Mouse (Mus musculus): Measurements from ENCODE around the gene Dio3.
A peak's percentile ranks its signal among the peaks of the same experiment; 100 is the strongest.

Dio3 gene

GRCm38 (mm10) chr12:110278853-110279252, at the start of gene Dio3:
Dio3 (plus strand) TSS chr12:110279068.
- no peak for DNase-seq (ENCODE audit: low spot score in 2 of 2)

DNA sequence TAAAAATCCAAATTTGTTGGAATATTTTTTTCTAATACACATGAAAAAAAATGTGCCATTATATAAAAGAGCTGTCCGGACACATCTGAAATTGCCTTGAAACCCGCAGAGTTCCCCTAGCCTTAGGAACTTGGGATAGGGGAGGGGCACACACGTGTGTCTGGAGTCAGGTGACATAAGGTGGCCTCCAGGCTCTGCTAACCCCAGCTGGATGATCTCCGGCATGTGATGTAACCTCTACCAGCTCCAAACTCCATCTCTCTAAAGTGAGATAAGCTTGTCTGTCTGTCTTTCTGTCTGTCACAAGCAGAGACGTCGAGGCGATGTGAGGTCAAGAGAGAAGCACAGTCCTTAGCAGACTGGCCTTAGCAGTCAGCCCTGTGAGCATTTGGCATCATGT, 48.6 kb upstream of the Dio3 start:
- no peak for DNase-seq (ENCODE audit: low spot score in 2 of 2)

GRCm38 (mm10) chr12:110230767-110231166, 48.1 kb upstream of the Dio3 start:
- no peak for DNase-seq (ENCODE audit: low spot score in 2 of 2)

DNA sequence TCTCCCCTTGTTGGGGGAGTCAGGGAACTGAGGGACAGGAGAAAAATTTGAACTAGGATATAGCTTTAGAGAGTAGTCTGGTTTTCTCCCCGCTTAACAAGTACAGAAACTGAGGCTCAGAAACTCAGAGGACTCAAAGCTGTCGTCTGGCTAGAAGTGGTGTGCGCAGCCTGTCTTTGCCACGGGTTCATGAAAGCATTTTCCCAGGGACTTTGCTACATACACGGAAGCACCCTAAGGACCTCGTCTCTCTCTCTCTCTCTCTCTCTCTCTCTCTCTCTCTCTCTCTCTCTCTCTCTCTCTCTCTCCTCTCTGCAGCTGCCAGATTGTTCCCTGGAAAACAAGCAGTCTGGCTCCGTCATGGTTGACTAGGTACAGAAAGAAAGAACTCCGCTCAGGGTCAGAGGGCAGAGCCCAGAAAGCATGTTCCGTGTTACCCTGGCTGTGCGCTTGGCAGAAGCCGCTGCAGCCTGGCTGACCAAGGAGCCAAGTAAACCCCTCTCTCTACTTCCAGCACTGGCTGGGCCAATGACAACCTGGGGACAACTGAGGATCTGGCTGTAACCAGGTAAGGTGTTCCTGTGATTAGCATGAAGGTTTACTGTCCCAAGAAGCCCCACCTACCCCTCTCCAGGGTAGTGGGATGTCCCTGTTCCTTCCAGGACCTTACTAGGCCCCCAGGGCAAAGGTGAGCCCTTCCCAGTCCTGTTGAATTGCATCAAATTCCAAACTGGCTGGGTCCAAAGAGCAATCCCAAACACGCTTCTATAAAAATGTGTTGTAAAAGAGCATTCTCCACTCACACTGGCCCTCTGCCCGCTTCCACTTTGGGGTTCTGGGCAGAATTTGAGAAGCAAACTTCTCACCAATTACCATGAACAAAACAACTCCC, 46.9 kb upstream of the Dio3 start:
- no peak for DNase-seq (ENCODE audit: low spot score in 2 of 2)

DNA sequence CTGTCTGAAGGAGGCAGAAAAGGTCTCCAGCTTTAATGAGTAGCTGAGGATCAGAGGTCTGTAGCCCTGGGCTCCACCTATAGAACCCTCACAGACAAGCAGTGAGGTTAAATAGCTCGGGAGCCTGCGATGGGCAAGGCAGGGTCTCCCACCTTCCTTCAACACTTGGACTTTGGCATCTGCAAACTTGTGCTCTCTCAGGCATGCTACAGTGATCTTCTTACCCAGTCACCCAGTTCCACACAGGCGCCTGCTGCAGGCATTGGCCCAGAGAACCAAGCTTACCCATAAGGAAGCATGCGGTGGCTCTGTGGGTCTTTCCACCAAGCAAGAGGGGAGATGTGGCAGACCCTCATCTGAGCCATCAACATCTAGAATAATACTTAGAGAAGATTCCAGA, 43.0 kb upstream of the Dio3 start:
- DNase-seq (ENCODE audit: low spot score in 2 of 2): no peak

GRCm38 (mm10) chr12:110237046-110237445, 41.8 kb upstream of the Dio3 start:
- DNase-seq (ENCODE audit: low spot score in 2 of 2): no peak

DNA sequence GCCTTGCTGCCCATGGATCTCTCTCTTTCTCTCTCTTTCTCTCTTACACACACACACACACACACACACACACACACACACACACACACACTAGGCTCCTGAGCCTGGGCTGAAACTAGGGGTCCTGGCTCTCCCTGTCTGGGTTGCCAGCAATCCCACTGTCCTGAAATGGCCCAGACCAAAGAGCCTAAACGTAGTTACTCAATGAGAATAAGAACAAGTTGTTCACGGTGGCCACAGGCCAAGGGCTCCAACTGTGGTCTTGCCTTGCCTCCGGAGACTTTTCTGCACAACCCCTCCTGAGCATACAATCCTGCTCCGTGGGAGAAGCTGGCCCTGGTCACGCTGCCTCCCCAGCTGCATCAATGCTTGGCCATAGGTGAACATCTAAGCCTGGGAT, 39.5 kb upstream of the Dio3 start:
- DNase-seq (ENCODE audit: low spot score in 2 of 2): no peak

DNA sequence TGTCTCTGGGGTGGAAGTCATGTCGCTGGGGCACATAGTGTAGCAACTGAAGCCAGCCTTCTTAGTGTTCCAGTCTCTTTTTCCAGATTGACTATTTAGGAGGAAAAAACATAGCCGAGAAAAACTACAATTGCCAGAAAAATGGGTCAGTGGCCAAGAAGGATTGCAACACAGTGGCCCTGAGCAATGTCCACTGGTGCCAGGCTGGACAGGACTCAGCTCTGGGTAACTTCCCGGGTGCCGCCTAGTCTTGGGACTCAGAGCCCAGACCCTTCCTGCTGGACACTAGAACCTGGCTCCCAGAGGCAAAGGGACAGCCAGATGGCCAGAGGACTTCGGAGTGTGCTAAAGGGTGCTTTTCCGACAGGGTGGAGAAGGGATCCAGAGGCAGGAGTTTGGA, 34.3 kb upstream of the Dio3 start:
- no peak for DNase-seq (ENCODE audit: low spot score in 2 of 2)

GRCm38 (mm10) chr12:110245461-110245860, 33.4 kb upstream of the Dio3 start:
- DNase-seq (ENCODE audit: low spot score in 2 of 2): no peak

- no peak for DNase-seq (ENCODE audit: low spot score in 2 of 2)
These were observed 26.7 kb upstream of the Dio3 start for GRCm38 (mm10) chr12:110252163-110252575.

DNA sequence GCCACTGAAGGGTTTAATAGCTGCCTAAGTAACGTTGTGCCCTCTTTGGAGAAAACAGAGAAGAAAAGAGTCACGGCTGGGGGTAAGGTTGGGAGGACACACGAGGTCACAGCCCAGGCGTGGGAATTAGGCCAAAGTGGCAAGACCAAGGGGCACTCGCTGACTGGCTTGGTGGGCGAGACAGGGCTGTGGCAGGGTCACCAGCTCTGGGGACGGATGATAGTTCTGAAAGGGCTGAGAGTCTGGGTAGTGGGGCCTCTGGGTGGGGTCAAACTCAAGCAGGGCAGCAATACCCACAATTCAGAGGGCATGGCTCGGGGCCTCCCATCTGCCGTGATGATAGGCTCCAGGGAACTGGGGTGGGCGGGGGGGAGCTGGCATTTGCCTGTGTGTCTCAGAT, 23.1 kb upstream of the Dio3 start:
- DNase-seq (ENCODE audit: low spot score in 2 of 2): no peak

- no peak for DNase-seq (ENCODE audit: low spot score in 2 of 2)
These were observed 22.2 kb upstream of the Dio3 start for GRCm38 (mm10) chr12:110256478-110257220.

- DNase-seq (ENCODE audit: low spot score in 2 of 2): no peak
These were observed 10.6 kb upstream of the Dio3 start for GRCm38 (mm10) chr12:110268226-110268625.

- DNase-seq (ENCODE audit: low spot score in 2 of 2): no peak
These were observed 9.2 kb upstream of the Dio3 start for GRCm38 (mm10) chr12:110269686-110270085.

GRCm38 (mm10) chr12:110276034-110276433, 2.8 kb upstream of the Dio3 start:
- DNase-seq (ENCODE audit: low spot score in 2 of 2): no peak

DNA sequence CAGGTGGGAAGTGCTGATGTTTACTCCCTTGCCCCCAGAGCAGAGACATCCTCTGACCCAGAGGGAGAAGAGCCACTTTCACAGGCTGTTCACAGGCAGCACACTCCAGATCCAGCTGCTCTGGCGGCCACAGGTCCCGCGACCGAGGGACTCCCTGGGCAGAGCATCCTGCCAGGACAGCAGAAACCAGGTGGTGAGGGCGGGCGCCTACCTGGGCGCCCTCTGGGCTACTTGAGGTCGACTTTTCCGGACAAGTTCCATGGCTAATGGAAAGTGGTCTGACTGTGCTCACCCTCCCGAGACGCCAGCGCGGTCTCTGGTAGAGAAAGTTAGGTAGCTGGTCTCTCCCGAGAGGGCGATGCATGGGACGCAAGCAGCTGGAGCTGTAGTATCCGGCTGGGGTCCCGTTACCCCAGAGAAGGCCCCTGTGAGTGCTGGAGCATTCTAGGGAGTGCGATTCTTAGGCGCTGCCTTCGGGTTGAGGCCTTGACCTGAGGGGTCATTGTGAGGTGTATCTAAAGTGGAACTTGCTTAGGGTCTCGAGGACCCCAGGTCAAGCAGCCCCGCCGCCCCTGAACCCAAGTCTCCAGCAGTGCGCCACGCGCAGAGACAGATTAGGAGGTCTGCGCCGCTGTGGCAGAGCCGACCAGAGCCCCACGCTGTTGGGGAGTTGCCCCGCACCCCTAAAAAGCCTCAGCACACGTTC, 1.5 kb upstream of the Dio3 start:
- DNase-seq (ENCODE audit: low spot score in 2 of 2): no peak

GRCm38 (mm10) chr12:110277965-110278307, 932 bp upstream of the Dio3 start:
- no peak for DNase-seq (ENCODE audit: low spot score in 2 of 2)

- no peak for DNase-seq (ENCODE audit: low spot score in 2 of 2)
These were observed 1.5 kb downstream of the Dio3 start for GRCm38 (mm10) chr12:110280373-110280772.

- DNase-seq (ENCODE audit: low spot score in 2 of 2): no peak
These were observed 4.9 kb downstream of the Dio3 start for GRCm38 (mm10) chr12:110283792-110284191.

- DNase-seq (ENCODE audit: low spot score in 2 of 2): peak in 1 of 2 experiments; percentile 5
These were observed 13.9 kb downstream of the Dio3 start for GRCm38 (mm10) chr12:110292816-110293215.

DNA sequence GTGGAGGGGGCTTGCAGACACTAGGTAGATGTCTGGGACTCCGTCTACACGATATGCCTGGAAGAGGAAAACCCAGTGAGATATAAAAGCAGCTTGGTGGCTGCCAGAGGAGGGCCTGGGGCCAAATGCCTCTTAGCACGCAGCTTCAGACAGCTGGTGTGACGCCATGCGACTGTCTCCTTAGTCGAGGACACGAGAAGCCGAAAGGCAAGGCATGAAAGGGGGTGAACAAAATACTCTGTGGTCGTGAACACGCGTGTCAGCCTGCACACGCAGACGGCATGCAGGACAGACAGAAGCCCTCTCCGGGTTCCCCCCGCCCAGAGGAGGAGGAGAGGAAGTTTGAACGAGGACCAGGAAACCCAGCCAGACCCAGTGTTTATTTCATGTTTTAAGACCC, 16.0 kb downstream of the Dio3 start:
- DNase-seq (ENCODE audit: low spot score in 2 of 2): peak in 1 of 2 experiments; percentile 3

- peak in 1 of 2 experiments; percentile 1 for DNase-seq (ENCODE audit: low spot score in 2 of 2)
These were observed 19.8 kb downstream of the Dio3 start for GRCm38 (mm10) chr12:110298653-110299052.

All from spleen, postnatal 14 days (tissue).